Mouse (Mus musculus) right cerebral cortex, postnatal 36 days (tissue): ENCODE data around the gene Nacc1.
"Not testable (repeated sequence)": the region's sequence is repeated elsewhere in the genome, so short reads cannot be mapped to it uniquely, and the experiment has no call there.

Source experiments
- DNase-seq, 2 experiments: peaks; one replicate each; pipeline ENCODE4 v3.0.0; 2022; ENCODE audit warnings: low spot score in 2 of 2, mixed read lengths in 1 of 2

Nacc1 gene

DNA sequence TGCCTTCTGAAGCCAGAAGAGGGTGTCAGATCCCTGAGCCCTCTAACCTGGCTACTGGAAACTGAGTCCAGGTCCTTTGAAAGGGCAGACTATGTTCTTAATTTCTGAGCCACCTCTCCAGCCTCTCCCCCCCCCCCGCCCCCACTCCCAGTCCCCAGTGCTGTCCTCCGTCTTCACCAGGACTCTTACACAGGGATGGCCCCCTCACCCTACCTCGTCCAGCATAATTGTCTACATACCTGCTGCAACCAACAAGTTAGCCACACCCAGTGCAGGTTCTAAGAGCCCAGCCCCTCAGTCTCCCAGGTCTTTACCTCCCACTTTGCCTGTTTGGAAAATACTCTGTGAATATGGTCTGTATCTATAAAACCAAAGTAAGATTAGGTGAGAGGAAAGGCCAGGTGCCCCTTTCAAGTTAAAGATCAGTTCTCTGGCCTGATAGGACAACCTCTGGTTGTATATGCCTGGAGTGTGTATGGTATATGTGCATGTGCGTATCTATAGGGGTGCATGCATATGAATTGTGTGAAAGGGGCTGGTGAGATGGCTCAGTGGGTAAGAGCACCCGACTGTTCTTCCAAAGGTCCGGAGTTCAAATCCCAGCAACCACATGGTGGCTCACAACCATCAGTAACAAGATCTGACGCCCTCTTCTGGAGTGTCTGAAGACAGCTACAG, 46.9 kb downstream of the Nacc1 start:
- no peak for DNase-seq

DNA sequence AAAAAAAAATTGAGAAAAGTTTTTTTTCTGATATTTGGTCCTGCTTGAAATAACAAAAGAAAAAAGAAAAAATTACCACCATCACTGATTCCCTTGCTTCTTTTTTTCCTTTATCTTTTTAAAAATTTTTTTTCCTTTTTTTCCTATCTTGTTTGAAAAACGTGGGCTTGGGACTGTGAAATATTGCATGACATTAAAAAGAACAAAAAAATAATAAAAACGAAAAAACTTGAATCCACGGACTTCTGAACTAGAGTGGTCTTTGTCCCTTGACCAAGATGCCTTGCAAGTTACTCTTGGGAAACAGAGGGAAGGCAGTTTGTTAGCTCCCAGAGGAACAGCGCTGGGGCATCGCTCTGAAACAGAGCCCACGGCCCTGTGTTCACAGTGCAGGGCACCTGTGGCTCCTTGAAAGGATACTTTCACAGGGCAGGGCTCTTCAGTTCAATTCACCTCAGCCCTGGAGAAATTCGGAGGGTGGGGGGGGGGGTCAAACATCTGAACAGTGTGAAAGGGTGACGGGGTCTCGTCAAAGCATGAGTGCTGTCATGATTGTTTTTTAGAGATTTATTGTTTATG, 47.6 kb downstream of the Nacc1 start:
- no peak for DNase-seq

DNA sequence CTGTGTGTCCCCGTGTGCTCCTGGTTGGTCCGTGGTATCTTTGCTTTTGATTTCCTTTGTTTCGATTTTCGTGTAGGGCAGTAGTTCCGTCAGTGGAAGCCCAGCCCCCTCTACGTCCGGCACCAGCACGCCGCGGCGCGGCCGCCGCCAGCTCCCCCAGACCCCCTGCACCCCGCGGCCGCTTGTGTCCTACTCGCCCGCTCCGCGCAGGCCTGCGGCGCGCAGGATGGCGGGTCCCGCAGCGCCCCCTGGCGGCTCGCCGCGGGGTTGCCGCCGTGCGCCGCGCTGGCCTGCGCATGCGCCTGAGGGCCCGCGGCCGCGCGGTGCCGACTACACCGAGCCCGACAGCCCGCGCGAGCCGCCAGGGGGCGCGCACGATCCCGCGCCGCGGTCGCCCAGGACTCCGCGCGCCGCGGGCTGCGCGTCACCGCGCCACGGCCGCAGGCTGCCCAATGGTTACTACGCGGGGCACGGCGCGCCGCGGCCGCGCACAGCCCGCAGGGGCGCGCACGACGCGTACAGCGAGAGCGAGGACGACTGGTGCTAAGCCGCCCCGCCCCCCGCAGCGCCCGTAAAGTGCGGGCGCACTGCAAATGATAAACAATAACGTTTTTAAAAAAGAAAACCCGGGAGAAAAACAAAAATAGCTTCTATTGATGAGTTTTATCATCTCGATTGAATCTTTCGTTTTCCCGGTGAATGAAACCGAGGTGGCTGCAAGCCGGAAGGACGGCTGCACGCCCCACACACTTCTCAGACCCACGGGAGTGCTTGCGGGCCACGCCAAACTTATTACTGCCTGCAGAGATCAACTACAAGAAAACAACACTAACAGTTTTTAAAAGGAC, 48.3 kb downstream of the Nacc1 start:
- DNase-seq = peak; percentile 90 to 92

DNA sequence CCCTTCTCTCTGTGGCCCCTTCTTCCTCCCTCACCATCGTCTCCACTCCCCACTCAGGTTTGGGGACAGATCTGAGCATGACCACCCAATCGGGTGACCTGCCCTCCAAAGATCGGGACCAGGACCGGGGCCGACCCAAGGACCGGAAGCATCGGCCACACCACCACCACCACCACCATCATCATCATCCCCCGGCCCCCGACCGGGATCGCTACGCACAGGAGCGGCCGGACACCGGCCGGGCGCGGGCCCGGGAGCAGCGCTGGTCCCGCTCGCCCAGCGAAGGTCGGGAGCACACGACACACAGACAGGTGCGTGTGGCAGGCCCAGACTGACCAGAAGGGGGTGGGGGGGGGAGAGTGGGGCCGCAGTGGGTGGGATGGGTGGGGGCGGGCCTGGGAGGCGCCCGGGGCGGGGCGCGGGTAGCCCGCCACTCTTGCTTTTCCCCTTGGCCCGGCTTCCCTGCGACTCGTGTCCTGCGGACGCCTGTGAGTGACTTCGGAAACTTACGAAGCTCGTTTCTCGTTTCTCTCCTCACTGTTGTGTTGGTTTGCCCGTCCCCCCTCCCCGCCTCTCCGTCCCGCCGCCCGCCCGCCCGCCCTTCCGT, 49.0 kb downstream of the Nacc1 start:
- DNase-seq = no peak

DNA sequence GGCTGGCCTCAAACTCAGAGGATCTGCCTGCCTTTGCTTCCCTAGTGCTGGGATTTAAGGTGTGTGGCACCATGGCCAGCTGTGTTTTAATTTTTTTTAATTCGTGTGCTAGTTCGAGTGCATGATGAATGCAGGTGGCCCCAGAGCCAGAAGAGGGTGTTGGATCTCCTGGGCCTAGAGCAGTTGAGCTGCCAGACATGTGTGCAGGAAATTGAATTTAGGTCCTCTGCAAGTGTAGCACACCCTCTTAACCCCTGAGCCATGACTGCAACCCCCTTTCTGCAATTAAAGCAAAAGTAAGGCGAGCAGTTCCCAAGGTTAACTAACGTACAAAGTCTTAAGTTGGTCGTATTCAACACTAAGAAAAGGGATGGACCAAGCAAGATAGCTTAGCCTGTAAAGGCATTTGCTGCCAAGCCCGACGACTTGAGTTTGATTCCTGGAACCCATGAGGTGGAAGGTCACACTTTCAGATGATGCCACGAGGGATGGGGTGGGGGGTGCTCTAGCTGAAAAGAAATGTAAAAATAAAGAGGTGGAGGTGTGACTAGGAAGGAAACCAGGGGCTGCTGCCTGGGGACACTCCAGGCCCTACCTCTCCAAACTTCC, 49.6 kb downstream of the Nacc1 start:
- DNase-seq = no peak

DNA sequence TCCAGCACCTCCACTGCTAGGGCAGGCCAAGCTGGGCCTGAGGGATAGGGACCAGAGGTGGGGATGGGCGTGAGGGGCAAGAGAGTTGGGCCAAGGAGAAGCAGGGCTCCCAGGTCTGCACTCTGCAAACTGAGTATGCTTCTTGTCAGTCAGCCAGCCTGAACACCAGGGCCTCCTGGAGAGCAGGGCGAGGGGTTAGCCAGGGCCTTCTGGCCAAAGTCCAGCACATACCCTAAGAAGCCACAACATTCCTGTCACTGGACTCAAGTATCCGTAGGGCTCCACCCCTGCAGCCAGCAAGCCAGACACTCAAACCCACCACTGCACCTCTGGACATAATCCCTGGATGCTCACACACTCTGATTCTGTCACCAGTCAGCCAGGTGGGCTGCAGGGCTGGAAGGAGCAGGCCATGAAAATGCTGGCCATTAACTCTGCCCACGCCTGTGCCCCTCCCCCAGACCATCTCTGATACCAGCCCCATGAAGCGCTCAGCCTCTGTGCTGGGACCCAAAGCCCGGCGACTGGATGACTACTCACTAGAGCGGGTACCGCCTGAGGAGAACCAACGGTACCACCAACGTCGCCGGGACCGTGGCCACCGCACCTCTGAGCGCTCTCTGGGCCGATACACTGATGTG, 51.5 kb downstream of the Nacc1 start:
- DNase-seq = no peak

DNA sequence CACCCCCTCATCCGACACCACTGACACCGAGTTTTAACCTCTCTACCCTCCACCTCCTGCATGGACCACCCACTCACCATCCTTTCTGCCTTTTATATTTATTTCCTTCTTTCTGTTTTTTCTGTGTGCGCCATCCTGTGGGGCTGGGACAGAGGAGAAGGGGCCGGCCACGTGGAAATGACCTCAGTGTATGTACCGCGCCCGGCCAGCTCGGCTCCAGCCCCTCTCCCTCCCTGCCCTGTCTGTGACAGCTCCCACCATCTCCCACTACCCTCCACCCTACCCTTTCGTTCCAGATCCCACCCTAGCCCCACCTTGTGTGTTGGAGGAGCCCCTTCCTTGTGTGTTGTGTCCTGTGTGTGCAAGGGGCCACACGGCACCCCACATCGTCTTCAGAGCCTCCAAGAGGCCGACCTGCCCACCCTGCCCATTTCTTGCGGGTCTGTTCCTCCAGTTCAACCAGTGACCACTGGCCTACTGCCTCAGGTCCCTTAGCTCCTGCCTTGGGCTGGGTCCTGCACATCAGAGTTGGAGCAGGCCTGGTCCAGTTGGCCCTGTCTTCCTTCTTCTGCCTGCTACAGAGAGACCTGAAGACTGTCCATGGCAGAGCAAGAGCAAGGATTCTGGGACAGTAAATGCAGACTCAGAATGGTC, 52.1 kb downstream of the Nacc1 start:
- DNase-seq = no peak

DNA sequence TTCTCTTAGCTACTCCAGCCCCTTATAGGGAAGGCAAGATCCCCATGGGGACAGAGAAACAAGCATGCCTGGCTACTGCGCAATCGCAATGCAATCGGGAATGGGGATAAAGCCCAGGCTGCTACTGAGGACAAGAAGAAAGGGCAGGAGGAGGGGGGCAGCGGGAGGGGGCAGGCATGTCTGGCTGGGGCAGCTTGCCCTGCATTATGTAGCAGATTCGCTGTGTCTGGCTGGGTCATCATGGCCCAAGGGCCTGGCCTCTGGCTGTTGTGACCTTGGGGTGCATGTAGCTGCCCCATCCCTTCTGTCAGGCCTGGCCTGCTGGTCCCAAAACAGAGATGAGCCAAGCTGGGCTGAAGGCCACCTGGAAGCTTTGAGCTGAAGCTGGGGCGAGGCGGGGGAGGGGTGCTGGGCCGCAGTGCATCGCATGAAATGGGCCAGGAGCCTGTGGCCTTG, 52.8 kb downstream of the Nacc1 start:
- no peak for DNase-seq

DNA sequence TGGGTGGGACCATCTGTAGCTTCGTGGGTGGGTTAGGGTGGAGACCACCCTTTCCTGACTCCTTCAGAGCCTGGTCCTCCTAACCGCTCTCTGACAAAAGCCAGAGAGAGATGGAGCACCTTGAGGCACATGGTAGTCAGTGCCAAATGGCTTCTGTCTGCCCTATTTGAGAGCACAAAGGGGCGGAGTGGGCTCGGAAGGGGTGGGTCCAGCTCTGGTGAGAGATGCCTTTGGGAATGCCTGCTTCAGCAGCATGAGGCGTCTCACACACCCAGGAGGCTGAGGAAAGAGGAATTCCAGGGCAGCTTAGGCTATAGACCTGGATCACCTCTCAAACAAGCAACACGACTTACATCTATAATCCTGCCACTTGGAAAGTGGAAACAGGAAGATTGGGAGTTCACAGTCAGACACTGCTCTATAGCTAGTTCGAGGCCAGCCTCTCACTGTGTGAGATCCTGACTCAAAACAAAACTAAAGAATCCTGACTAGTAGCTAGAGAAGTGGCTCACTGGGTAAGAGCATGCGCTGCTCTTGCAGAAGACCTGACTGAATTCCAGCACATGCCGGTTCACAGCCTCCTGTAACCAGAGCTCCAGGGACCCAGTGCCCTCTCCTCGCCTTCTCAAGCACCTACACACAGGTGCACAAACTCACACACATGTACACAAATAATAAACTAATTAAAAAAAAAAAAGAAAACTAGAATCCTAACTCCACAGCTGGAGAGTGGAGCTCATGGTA, 53.6 kb downstream of the Nacc1 start:
- no peak for DNase-seq

DNA sequence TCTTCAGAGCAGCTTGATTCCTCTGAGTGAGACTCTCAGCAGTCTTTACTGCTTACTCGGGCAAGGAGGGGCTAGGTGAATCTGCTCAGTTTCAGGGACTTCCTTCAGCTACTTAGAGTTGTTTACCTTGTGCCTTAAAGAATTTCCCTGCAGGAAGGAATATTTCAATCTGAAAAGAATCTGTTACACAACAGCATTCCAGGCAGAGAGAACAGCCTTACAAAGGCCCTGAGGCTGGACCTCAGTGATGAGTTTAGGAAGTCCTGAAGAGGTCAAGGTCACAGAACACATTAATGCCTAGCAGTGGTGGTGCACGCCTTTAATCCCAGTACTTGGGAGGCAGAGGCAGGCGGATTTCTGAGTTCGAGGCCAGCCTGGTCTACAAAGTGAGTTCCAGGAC, 55.8 kb downstream of the Nacc1 start:
- DNase-seq = no peak

DNA sequence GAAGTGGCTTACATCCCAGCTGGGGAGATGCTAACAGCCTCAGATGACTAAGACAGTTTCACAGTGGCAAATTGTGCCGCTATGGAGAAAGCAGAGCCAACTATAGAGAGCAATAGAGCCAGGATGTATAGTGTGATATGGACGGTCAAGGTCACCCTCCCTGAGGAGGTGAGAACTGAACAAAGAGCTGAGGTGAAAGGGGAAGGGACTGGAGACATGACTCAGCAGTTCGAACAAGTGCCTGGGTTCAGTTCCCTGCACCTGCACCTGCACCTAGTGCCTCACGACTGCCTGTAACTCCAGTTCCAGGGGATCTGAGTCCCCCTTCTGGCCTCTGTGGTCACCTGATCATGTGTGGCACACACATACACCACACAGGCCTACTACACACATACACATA, 57.5 kb downstream of the Nacc1 start:
- DNase-seq = no peak

DNA sequence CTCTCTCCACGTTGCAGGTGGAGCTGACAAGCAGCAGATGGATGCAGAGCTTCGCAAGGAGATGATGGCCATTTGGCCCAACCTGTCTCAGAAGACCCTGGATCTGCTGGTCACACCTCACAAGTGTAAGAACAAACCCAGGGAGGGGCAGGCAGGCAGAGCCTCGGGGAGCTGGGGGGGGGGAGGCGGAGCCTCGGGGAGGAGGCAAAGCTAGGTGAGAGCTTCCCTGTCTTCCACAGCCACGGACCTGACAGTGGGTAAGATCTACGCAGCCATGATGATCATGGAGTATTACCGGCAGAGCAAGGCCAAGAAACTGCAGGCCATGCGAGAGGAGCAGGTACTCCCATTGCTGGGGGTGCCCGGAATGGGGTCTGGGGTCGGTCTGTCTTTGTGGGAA, 58.1 kb downstream of the Nacc1 start:
- DNase-seq = no peak

DNA sequence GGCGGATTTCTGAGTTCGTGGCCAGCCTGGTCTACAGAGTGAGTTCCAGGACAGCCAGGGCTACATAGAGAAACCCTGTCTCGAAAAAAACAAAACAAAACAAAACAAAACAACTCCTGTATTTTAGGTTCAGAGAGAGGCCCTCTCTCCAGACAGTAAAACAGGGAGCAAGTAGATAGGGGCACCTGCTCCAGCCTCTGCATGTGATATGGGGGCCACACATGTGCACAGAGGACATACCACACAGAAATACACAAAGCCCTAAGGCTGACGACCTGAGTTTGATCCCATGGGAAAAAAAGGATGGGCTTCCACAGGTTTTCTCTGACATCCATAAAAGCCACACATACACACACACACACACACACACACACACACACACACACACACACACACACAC, 64.2 kb downstream of the Nacc1 start:
- not testable (repeated sequence) for DNase-seq

DNA sequence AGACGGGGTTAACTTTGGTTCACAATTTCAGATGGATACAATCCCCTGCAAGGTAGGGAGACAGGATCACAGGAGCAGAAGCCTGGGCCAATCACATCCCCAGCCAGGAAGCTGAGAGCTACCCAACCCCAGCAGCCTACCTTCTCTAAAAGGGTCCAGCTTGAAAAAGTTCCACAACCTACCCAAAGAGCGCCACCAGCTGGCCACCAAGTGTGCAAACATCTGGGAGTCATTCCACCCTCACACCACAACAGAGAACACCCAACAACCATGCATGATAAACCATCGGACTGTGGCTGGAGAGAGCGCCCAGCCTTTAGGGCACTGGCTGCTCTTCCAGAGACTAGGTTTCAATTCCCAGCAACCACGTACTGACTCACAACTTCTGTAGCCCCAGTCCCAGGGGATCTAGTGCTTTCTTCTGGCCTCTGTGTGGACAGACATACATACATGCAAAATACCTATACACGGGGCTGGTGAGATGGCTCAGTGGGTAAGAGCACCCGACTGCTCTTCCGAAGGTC, 66.5 kb downstream of the Nacc1 start:
- DNase-seq = no peak
